Mouse (Mus musculus) neural tube, embryonic 14.5 days (tissue): Measurements from ENCODE around the gene Ebf1. TPM values are rescaled to one million over a fixed set of nuclear protein-coding genes. Genes with fewer than 3 reads are reported as not detected.
A peak's percentile ranks its signal among the peaks of the same experiment; 100 is the strongest.

ENCODE experiments used
- ATAC-seq: fragments of 200-750 bp; cut with Nextera tagmentation; 2 replicates; pipeline ENCODE4 v1.8.0; 2017; ENCODE audit warnings: low read depth, mild to moderate bottlenecking, moderate TSS enrichment, moderate library complexity
- H3K27ac ChIP-seq: fragments of 300-500 bp; sonication (generic); 2 replicates; pipeline ENCODE4 v1.5.1; 2014; ENCODE audit warnings: low read depth, mild to moderate bottlenecking, control low read depth, low read length, moderate library complexity, mixed read lengths
- H3K27me3 ChIP-seq: fragments of 300-500 bp; sonication (generic); 2 replicates; pipeline ENCODE4 v1.6.1; 2014; ENCODE audit warnings: low read length; ENCODE audit not compliant: control insufficient read depth, insufficient read depth
- H3K36me3 ChIP-seq: fragments of 300-500 bp; sonication (generic); 2 replicates; pipeline ENCODE4 v1.6.1; 2014; ENCODE audit warnings: low read length, mixed read lengths; ENCODE audit not compliant: control insufficient read depth, insufficient read depth
- H3K4me1 ChIP-seq: fragments of 300-500 bp; sonication (generic); 2 replicates; pipeline ENCODE4 v1.6.1; 2014; ENCODE audit warnings: low read length; ENCODE audit not compliant: control insufficient read depth, insufficient read depth
- H3K4me2 ChIP-seq: fragments of 300-500 bp; sonication (generic); 2 replicates; pipeline ENCODE4 v1.6.1; 2014; ENCODE audit warnings: mild to moderate bottlenecking, low read depth, low read length, control low read depth
- H3K4me3 ChIP-seq: fragments of 300-500 bp; sonication (generic); 2 replicates; pipeline ENCODE4 v1.5.1; 2014; ENCODE audit warnings: low read depth, low read length, control low read depth, mixed read lengths
- H3K9ac ChIP-seq: fragments of 300-500 bp; sonication (generic); replicated peaks from 2 replicates; pipeline ENCODE4 v1.6.1; 2014; ENCODE audit warnings: low read depth, mild to moderate bottlenecking, control low read depth, low read length, mixed read lengths
- H3K9me3 ChIP-seq: fragments of 300-500 bp; sonication (generic); 2 replicates; pipeline ENCODE4 v1.6.1; 2016; ENCODE audit warnings: low read length; ENCODE audit not compliant: control insufficient read depth
- WGBS: fragments of 180-500 bp; shearing (Covaris S2); extraction: QIAGEN DNeasy Blood & Tissue Kit; methylation state at CpG from one replicate; pipeline ENCODE4 v1.1.7; 2014; 5-methylcytosine and 5-hydroxymethylcytosine counted together
- polyA plus RNA-seq: library from polyadenylated mRNA; unstranded; fragments of >200 nt; fragmentation: Nextera tagmentation; extraction: Ambion mirVana; gene quantifications from 2 replicates; pipeline ENCODE4 v1.2.1, GENCODE M21; 2014

Gene Ebf1
- polyA plus RNA-seq, 1 experiment from 2014 or later: 226 TPM

- Histone ChIP-seq H3K9me3 (no peaks in the 10 kb centered on the region), H3K4me3 (no peak overlapping the region), H3K4me2 (no peak overlapping the region), H3K36me3 (no peaks in the 10 kb centered on the region), H3K27me3 (no peaks in the 10 kb centered on the region), H3K27ac (no peak overlapping the region), H3K9ac (no peak overlapping the region), H3K4me1 (peaks cover 15% of the 10 kb centered on the region)
- WGBS: 52% methylated on average over 7 of the region's 7 CpGs
- ATAC-seq: no peak
Measured at GRCm38 (mm10) chr11:44744446-44744845, 127.3 kb downstream of the Ebf1 start.

- Histone ChIP-seq H3K4me1 (peaks cover 7% of the 10 kb centered on the region), H3K36me3 (no peaks in the 10 kb centered on the region), H3K27ac (no peak overlapping the region; the same call in 1 of the 2 replicates), H3K4me2 (no peak overlapping the region), H3K4me3 (no peak overlapping the region), H3K27me3 (no peaks in the 10 kb centered on the region), H3K9me3 (no peaks in the 10 kb centered on the region), H3K9ac (no peak overlapping the region)
- no peak for ATAC-seq
- 89% methylated on average over 2 of the region's 2 CpGs for WGBS
Measured at GRCm38 (mm10) chr11:44745946-44746345, 128.8 kb downstream of the Ebf1 start.

GRCm38 (mm10) chr11:44746731-44747130 lies 129.6 kb downstream of the Ebf1 start:
- 23% methylated on average over 3 of the region's 3 CpGs for WGBS
- ATAC-seq: no peak
- H3K9me3 ChIP-seq: no peaks in the 10 kb centered on the region
- H3K4me3 ChIP-seq: no peak overlapping the region
- no peak overlapping the region for H3K4me2 ChIP-seq
- no peak overlapping the region for H3K9ac ChIP-seq
- H3K4me1 ChIP-seq: peaks cover 3% of the 10 kb centered on the region; the same call in 1 of the 2 replicates
- no peak overlapping the region for H3K27ac ChIP-seq
- H3K36me3 ChIP-seq: no peaks in the 10 kb centered on the region
- no peaks in the 10 kb centered on the region for H3K27me3 ChIP-seq

GRCm38 (mm10) chr11:44749309-44749708 lies 132.2 kb downstream of the Ebf1 start:
- peak; percentile 57; the same call in 1 of the 2 replicates for ATAC-seq
- Histone ChIP-seq H3K9ac (no peak overlapping the region), H3K36me3 (no peaks in the 10 kb centered on the region), H3K27me3 (no peaks in the 10 kb centered on the region), H3K27ac (no peak overlapping the region), H3K4me1 (peaks cover 3% of the 10 kb centered on the region; the same call in 1 of the 2 replicates), H3K9me3 (no peaks in the 10 kb centered on the region), H3K4me2 (no peak overlapping the region), H3K4me3 (no peak overlapping the region)
- 48% methylated on average over 3 of the region's 3 CpGs for WGBS

- no peak overlapping the region for H3K4me3 ChIP-seq
- WGBS: 82% methylated on average over 4 of the region's 4 CpGs
- H3K4me2 ChIP-seq: no peak overlapping the region
- no peak overlapping the region for H3K27ac ChIP-seq
- no peaks in the 10 kb centered on the region for H3K27me3 ChIP-seq
- no peaks in the 10 kb centered on the region for H3K9me3 ChIP-seq
- H3K36me3 ChIP-seq: no peaks in the 10 kb centered on the region
- no peak for ATAC-seq
- no peak overlapping the region for H3K9ac ChIP-seq
- no peaks in the 10 kb centered on the region for H3K4me1 ChIP-seq
Measured at GRCm38 (mm10) chr11:44754336-44754735, 137.2 kb downstream of the Ebf1 start.

GRCm38 (mm10) chr11:44756321-44756720 lies 139.2 kb downstream of the Ebf1 start:
- Histone ChIP-seq H3K27me3 (no peaks in the 10 kb centered on the region), H3K4me2 (no peak overlapping the region), H3K4me1 (peaks cover 1% of the 10 kb centered on the region; the same call in 1 of the 2 replicates), H3K9me3 (no peaks in the 10 kb centered on the region), H3K4me3 (no peak overlapping the region), H3K27ac (no peak overlapping the region), H3K36me3 (no peaks in the 10 kb centered on the region), H3K9ac (no peak overlapping the region)
- WGBS: 93% methylated on average over 7 of the region's 7 CpGs
- no peak for ATAC-seq

- H3K4me3 ChIP-seq: no peak overlapping the region
- no peak overlapping the region for H3K4me2 ChIP-seq
- H3K27ac ChIP-seq: no peak overlapping the region
- ATAC-seq: no peak
- no peaks in the 10 kb centered on the region for H3K36me3 ChIP-seq
- H3K4me1 ChIP-seq: peaks cover 6% of the 10 kb centered on the region
- no peaks in the 10 kb centered on the region for H3K9me3 ChIP-seq
- WGBS: 76% methylated on average over 4 of the region's 4 CpGs
- no peak overlapping the region for H3K9ac ChIP-seq
- H3K27me3 ChIP-seq: no peaks in the 10 kb centered on the region
Measured at GRCm38 (mm10) chr11:44758857-44759256, 141.7 kb downstream of the Ebf1 start.

- Histone ChIP-seq H3K27me3 (no peaks in the 10 kb centered on the region), H3K9me3 (no peaks in the 10 kb centered on the region), H3K4me1 (peaks cover 9% of the 10 kb centered on the region), H3K4me3 (no peak overlapping the region), H3K9ac (no peak overlapping the region), H3K36me3 (no peaks in the 10 kb centered on the region), H3K27ac (no peak overlapping the region), H3K4me2 (peak overlapping the region; percentile 19; the same call in 1 of the 2 replicates)
- WGBS: 10% methylated on average over 20 of the region's 20 CpGs
- ATAC-seq: no peak
Measured at GRCm38 (mm10) chr11:44761128-44761996, 144.2 kb downstream of the Ebf1 start.

GRCm38 (mm10) chr11:44763992-44764835 lies 147.1 kb downstream of the Ebf1 start:
- H3K9me3 ChIP-seq: no peaks in the 10 kb centered on the region
- ATAC-seq: no peak

More at GRCm38 (mm10) chr11:44763992-44764835, 147.1 kb downstream of the Ebf1 start:
- no peaks in the 10 kb centered on the region for H3K27me3 ChIP-seq
- peaks cover 9% of the 10 kb centered on the region for H3K4me1 ChIP-seq
- no peak overlapping the region for H3K27ac ChIP-seq
- H3K9ac ChIP-seq: no peak overlapping the region
- no peak overlapping the region for H3K4me2 ChIP-seq
- no peak overlapping the region for H3K4me3 ChIP-seq
- 72% methylated on average over 7 of the region's 7 CpGs for WGBS
- H3K36me3 ChIP-seq: no peaks in the 10 kb centered on the region
